Mouse (Mus musculus): ENCODE measurements at regions not wholly inside any gene's neighbourhood (a gene's known extent, or its start where the extent isn't known, plus 50 kb on each side); places are given as distances from the start of the nearest gene placed in this dataset.

GRCm38 (mm10) chr5:77487837-77488827, 80.3 kb upstream of the Igfbp7 start:
- DNase-seq (ENCODE audit: low read depth, low spot score): no peak

GRCm38 (mm10) chr5:77483053-77483717, 75.3 kb upstream of the Igfbp7 start:
- no peak for DNase-seq (ENCODE audit: low read depth, low spot score)

GRCm38 (mm10) chr5:77481811-77482210, 74.0 kb upstream of the Igfbp7 start:
- no peak for DNase-seq (ENCODE audit: low read depth, low spot score)

- DNase-seq (ENCODE audit: low read depth, low spot score): no peak
These were observed 70.0 kb upstream of the Igfbp7 start for GRCm38 (mm10) chr5:77477794-77478193.

GRCm38 (mm10) chr5:77473896-77474486, 66.2 kb upstream of the Igfbp7 start:
- peak; percentile 49 for DNase-seq (ENCODE audit: low read depth, low spot score)

GRCm38 (mm10) chr5:77469236-77469766, 61.5 kb upstream of the Igfbp7 start:
- DNase-seq (ENCODE audit: low read depth, low spot score): no peak

- peak; percentile 63 for DNase-seq (ENCODE audit: low read depth, low spot score)
These were observed 60.6 kb upstream of the Igfbp7 start for GRCm38 (mm10) chr5:77468467-77468866.

GRCm38 (mm10) chr5:77464851-77465548, 57.2 kb upstream of the Igfbp7 start:
- peak; percentile 54 for DNase-seq (ENCODE audit: low read depth, low spot score)

GRCm38 (mm10) chr5:77459896-77460717, 52.3 kb upstream of the Igfbp7 start:
- DNase-seq (ENCODE audit: low read depth, low spot score): peak; percentile 98

Data from 3T3-L1 (cell line).